Mouse (Mus musculus): ENCODE data around the gene Fgd5. TPM values are rescaled to one million over a fixed set of nuclear protein-coding genes. Genes with fewer than 3 reads are reported as not detected.

The Fgd5 gene
- total RNA-seq, 2 experiments from 2014 or later = not detected

GRCm38 (mm10) chr6:92004137-92004805 lies 25.6 kb downstream of the Fgd5 start:
- ATAC-seq (ENCODE audit: poor library complexity, severe bottlenecking) = no peak

DNA sequence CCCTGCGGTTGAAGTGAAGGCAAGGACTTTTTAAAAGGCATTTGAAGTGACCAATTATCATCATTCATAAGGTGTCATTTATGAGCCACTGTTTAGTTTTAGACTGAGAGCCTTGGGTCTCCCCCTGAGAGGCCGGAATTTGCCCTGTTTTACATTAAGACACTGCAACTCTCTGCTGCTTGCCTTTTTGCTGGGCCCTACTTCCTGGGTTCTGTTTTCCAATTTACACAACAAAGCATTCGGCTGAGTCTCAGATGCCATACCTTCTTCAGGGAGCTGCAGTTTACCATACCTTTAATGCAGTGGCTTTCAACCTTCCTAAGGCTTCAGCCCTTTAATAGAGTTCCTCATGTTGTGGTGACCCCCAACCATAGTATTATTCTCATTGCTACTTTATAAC lies 26.1 kb downstream of the Fgd5 start:
- ATAC-seq (ENCODE audit: poor library complexity, severe bottlenecking) = no peak

GRCm38 (mm10) chr6:92010895-92011294 lies 32.2 kb downstream of the Fgd5 start:
- no peak for ATAC-seq (ENCODE audit: poor library complexity, severe bottlenecking)

DNA sequence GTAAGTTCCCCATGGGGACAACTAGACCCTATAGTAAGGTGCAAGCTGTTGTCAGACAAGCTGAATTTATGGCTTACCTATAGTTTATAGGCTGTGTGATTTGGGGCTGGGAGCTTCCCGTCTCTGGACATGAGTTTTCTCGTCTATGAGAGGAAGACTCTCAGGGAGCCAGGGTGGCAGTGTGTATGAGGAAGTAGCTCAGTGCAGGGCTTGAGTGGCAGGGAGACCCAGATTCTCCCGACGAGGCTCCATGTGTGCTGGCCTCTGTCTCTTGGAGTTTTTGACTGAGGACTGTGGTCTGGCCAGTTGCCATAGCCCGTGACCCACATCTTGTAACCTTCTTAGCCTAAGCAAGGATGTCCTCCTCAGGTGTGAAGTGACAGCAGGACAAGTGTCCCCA lies 33.7 kb downstream of the Fgd5 start:
- peak; percentile 67 for ATAC-seq (ENCODE audit: poor library complexity, severe bottlenecking)

GRCm38 (mm10) chr6:92013035-92013434 lies 34.4 kb downstream of the Fgd5 start:
- peak; percentile 93 for ATAC-seq (ENCODE audit: poor library complexity, severe bottlenecking)

DNA sequence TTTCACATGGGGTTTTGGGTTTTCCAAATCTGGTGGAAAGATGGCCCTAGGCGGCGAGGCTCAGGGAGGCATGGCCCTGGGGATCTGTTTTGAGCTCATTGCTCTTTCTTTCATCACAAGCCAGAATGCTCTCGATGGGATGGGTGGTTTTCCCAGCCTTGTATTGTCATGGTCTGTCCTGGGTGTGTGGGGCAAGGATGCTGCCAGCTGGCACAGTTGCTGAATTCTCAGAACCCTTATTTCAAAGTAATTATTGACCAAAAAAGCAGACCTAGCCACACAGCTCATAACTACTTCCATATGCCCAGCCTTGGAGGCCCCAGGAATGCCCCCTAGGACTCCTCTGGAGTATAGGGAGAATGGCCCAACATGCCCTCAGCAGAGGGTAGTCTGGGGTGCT lies 34.9 kb downstream of the Fgd5 start:
- ATAC-seq (ENCODE audit: poor library complexity, severe bottlenecking) = no peak

DNA sequence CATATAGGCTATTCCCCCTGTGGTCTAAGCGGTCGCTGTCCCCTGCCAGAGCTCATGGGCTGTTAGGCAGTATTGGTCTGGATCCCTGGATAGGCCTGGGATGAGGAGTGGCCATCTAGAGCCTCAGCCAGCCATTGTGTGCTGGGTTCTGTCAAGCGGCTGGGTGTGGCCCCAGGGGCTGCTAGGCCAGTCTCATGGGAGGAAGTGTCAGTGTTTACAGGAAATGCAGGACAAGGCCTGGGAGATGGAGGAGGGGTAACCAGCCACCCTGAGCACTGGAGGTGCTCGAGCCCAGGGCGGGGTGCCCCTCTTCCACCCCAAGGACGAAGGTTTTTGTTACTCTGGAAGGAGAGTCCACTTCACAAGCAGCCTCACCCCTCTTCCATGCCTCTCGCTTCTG lies 36.3 kb downstream of the Fgd5 start:
- no peak for ATAC-seq (ENCODE audit: poor library complexity, severe bottlenecking)

DNA sequence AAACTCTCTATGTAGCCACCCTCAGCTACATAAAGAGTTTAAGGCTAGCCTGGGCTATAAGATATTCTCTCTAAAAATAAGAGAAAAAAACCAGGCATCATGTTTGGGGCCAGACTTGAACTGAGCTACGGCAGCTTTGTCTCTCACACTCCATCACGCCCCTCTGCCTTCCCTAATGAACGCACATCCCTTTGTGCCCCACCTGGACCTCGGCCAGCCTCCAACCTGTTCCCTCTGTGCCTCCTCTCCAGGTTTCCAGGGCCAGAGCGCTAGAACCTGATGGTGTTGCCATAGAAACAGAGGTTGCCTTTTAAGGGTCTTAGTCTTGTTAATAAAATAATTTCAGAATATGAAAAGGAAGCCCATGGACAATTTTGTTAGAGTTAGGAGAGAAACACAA lies 37.2 kb downstream of the Fgd5 start:
- no peak for ATAC-seq (ENCODE audit: poor library complexity, severe bottlenecking)

GRCm38 (mm10) chr6:92016738-92017137 lies 38.1 kb downstream of the Fgd5 start:
- ATAC-seq (ENCODE audit: poor library complexity, severe bottlenecking) = no peak

GRCm38 (mm10) chr6:92018421-92018820 lies 39.7 kb downstream of the Fgd5 start:
- ATAC-seq (ENCODE audit: poor library complexity, severe bottlenecking) = no peak

GRCm38 (mm10) chr6:92021061-92021460 lies 42.4 kb downstream of the Fgd5 start:
- no peak for ATAC-seq (ENCODE audit: poor library complexity, severe bottlenecking)

DNA sequence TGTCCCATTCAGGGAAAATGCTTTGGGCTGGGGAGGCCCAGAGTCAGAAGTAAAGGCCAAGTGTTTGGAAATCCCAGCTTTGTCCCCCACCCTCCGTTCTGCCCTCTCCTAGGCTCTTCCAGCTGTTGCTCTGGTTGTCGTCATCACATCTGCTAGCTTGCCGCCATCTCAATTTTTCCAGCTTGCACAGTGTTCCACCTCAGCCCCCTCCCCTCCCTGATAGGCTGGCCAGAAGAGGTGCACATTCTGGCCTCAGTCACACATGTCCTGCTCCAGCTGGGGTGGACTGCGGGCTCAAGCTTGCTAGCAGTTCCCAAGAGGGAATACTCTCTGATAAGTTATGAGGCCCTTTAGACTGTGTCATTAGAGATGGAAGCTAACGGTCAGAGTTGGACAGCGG lies 42.8 kb downstream of the Fgd5 start:
- no peak for ATAC-seq (ENCODE audit: poor library complexity, severe bottlenecking)

DNA sequence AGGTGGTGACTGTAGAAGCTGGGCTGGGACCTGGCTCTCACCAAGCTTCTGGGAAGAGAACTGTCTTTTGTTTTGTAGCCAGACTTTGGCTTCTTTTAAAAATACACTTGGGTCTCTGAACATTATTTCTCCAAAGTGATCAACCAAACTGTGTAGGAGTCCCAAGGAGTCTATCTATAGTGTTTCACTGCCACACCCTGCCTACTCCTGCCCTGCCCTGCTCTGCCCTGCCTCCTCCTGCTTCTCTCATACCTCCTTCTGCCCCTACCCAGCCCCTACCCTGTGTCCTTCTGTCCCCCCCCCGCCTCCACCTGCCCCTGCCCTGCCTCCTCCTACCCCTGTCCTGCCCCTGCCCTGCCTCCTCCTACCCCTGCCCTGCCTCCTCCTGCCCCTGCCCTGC lies 46.6 kb downstream of the Fgd5 start:
- ATAC-seq (ENCODE audit: poor library complexity, severe bottlenecking) = no peak

- no peak for ATAC-seq (ENCODE audit: poor library complexity, severe bottlenecking)
These were observed 48.7 kb downstream of the Fgd5 start for GRCm38 (mm10) chr6:92027379-92027778.

- ATAC-seq (ENCODE audit: poor library complexity, severe bottlenecking) = no peak
These were observed 52.0 kb downstream of the Fgd5 start for GRCm38 (mm10) chr6:92030646-92031045.

DNA sequence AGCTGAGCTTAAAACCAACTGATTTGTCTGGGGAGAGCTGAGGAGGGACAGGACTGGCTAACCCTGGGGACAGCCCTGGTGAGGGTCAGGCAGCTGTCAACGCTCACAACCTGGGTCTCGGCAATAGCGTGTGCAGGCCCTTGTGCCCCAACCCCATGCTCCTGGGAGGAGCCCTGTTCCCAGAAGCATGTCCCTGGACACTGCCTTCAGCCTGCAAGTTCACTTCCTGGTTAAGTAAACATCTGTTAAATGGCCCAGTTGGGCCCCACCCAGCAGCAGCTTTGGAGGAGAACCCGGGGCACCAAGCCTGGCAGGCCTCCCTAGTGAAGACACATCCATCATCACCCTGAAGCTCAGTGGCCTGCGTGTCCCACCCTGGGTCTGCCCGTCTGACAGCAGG lies 56.0 kb downstream of the Fgd5 start:
- no peak for ATAC-seq (ENCODE audit: poor library complexity, severe bottlenecking)

GRCm38 (mm10) chr6:92036372-92036771 lies 57.7 kb downstream of the Fgd5 start:
- no peak for ATAC-seq (ENCODE audit: poor library complexity, severe bottlenecking)

GRCm38 (mm10) chr6:92038158-92038557 lies 59.5 kb downstream of the Fgd5 start:
- no peak for ATAC-seq (ENCODE audit: poor library complexity, severe bottlenecking)

- ATAC-seq (ENCODE audit: poor library complexity, severe bottlenecking) = no peak
These were observed 62.6 kb downstream of the Fgd5 start for GRCm38 (mm10) chr6:92041271-92041670.

DNA sequence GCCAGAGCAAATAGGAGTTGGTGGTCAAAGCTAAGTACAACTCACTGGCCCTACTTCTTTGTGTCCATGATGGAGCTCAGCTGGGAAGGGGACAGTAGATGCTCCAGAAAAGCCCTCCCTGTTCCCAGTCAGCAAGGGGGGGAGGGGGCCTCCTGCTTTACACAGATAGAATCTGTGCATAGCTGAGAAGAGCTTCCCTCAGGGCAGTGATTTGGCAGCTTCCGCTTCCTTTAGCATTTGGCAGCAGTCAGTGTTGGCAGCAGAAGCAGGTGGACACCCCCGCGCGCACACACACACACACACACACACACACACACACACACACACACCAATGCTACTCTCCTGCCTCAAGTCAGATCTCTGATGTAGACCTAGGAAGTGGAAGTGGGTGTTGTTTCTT lies 63.4 kb downstream of the Fgd5 start:
- ATAC-seq (ENCODE audit: poor library complexity, severe bottlenecking) = no peak

DNA sequence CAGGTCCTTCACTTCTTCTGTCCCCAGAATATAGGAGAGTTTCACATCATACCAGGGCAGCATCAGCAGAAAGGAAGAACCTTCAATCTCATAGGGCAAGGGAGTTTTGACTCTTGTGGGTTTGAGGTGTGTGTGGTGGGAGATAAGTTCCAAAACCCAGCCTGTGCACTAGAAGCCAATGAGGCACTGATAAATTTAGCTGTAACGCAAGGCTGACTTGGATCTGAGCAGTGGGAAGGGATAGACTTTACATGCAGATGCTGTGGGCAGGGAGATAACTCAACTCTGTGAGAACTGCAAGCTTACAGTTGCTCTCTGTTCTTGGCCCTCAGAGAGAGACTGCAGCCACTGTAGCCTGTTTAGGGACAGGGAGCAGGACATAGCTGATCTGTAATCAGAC lies 64.2 kb downstream of the Fgd5 start:
- ATAC-seq (ENCODE audit: poor library complexity, severe bottlenecking) = no peak

DNA sequence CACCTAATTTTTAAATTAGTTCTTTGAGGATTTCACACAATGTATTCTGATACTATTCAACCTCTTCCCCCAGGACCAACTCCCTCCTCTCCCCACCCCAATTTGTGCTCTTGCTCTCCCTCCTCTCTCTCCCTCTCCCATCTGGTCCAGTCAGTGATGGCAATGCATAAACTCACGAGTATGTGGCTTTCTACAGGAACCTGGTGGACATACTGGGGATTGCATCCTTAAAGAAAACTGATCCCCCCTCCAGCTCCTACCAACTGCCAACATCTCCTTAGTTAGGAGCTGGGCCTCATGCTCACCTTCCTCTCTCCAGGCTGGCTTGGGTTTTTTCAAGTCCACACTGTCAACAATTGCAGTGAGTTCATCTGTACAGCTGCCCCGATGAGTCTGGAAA lies 79.1 kb downstream of the Fgd5 start:
- no peak for ATAC-seq (ENCODE audit: poor library complexity, severe bottlenecking)

- ATAC-seq (ENCODE audit: poor library complexity, severe bottlenecking) = no peak
These were observed 83.0 kb downstream of the Fgd5 start for GRCm38 (mm10) chr6:92061725-92062124.
